Mouse (Mus musculus) cerebellum, adult 8-10 months (tissue): ENCODE measurements around the gene Got1.

Source experiments
- DNase-seq: peaks from one replicate; pipeline ENCODE4 v3.0.0; 2022

The Got1 gene

GRCm38 (mm10) chr19:43524187-43525103 lies at the start of gene Got1:
Gene Got1, minus strand, starts transcription at chr19:43524605.
- peak; percentile 95 for DNase-seq

GRCm38 (mm10) chr19:43570831-43571790 lies 46.7 kb upstream of the Got1 start:
- DNase-seq, result peak; percentile 58

- no peak for DNase-seq
Observed at GRCm38 (mm10) chr19:43569133-43569532, 44.7 kb upstream of the Got1 start.

- no peak for DNase-seq
Observed at GRCm38 (mm10) chr19:43568298-43568697, 43.9 kb upstream of the Got1 start.

GRCm38 (mm10) chr19:43563166-43563565 lies 38.8 kb upstream of the Got1 start:
- DNase-seq, result no peak

GRCm38 (mm10) chr19:43561841-43562240 lies 37.4 kb upstream of the Got1 start:
- DNase-seq, result no peak

- no peak for DNase-seq
Observed at GRCm38 (mm10) chr19:43560244-43560643, 35.8 kb upstream of the Got1 start.

GRCm38 (mm10) chr19:43551493-43551890 lies 27.1 kb upstream of the Got1 start:
- DNase-seq, result no peak

- no peak for DNase-seq
Observed at GRCm38 (mm10) chr19:43550706-43551492, 26.5 kb upstream of the Got1 start.

- DNase-seq, result no peak
Observed at GRCm38 (mm10) chr19:43548060-43548459, 23.7 kb upstream of the Got1 start.

- no peak for DNase-seq
Observed at GRCm38 (mm10) chr19:43546337-43547117, 22.1 kb upstream of the Got1 start.

- no peak for DNase-seq
Observed at GRCm38 (mm10) chr19:43535372-43535771, 11.0 kb upstream of the Got1 start.

- DNase-seq, result no peak
Observed at GRCm38 (mm10) chr19:43530921-43531320, 6.5 kb upstream of the Got1 start.

GRCm38 (mm10) chr19:43530197-43530770 lies 5.9 kb upstream of the Got1 start:
- DNase-seq, result peak; percentile 63

GRCm38 (mm10) chr19:43528056-43528587 lies 3.7 kb upstream of the Got1 start:
- DNase-seq, result no peak

GRCm38 (mm10) chr19:43527131-43527530 lies 2.7 kb upstream of the Got1 start:
- DNase-seq, result no peak

GRCm38 (mm10) chr19:43526025-43526424 lies 1.6 kb upstream of the Got1 start:
- DNase-seq, result no peak

GRCm38 (mm10) chr19:43525566-43525965 lies 1.2 kb upstream of the Got1 start:
- no peak for DNase-seq

GRCm38 (mm10) chr19:43525104-43525482 lies 688 bp upstream of the Got1 start:
- no peak for DNase-seq

GRCm38 (mm10) chr19:43523551-43523950 lies 854 bp downstream of the Got1 start:
- no peak for DNase-seq

GRCm38 (mm10) chr19:43521996-43522395 lies 2.4 kb downstream of the Got1 start:
- no peak for DNase-seq
